Mouse (Mus musculus) intestine, postnatal 0 days (tissue): ENCODE results near the gene Agr2. TPM values are rescaled to one million over a fixed set of nuclear protein-coding genes. Genes with fewer than 3 reads are reported as not detected.

Experiments
- ATAC-seq: fragments of 200-750 bp; cut with Nextera tagmentation; 2 replicates; pipeline ENCODE4 v1.8.0; 2017; ENCODE audit warnings: mild to moderate bottlenecking, moderate TSS enrichment, moderate library complexity
- H3K27ac ChIP-seq: fragments of 300-500 bp; sonication (generic); 2 replicates; pipeline ENCODE4 v1.5.1; 2014; ENCODE audit warnings: mild to moderate bottlenecking, low read depth, low read length, moderate library complexity
- H3K27me3 ChIP-seq: fragments of 300-500 bp; sonication (generic); replicated peaks from 2 replicates; pipeline ENCODE4 v1.6.1; 2014; ENCODE audit warnings: low read length, mixed read lengths; ENCODE audit not compliant: control insufficient read depth, insufficient read depth
- H3K36me3 ChIP-seq: fragments of 300-500 bp; sonication (generic); 2 replicates; pipeline ENCODE4 v1.6.1; 2014; ENCODE audit warnings: mild to moderate bottlenecking, moderate library complexity; ENCODE audit not compliant: control insufficient read depth, insufficient read depth
- H3K4me1 ChIP-seq: fragments of 300-500 bp; sonication (generic); replicated peaks from 2 replicates; pipeline ENCODE4 v1.6.1; 2014; ENCODE audit warnings: antibody characterized with exemption, low read length, mixed read lengths; ENCODE audit not compliant: control insufficient read depth, insufficient read depth
- H3K4me2 ChIP-seq: fragments of 300-500 bp; sonication (generic); replicated peaks from 2 replicates; pipeline ENCODE4 v1.6.1; 2014; ENCODE audit warnings: low read depth, mild to moderate bottlenecking, moderate library complexity
- H3K4me3 ChIP-seq: fragments of 300-500 bp; sonication (generic); 2 replicates; pipeline ENCODE4 v1.5.1; 2014; ENCODE audit warnings: low read depth, low read length
- H3K9ac ChIP-seq: fragments of 300-500 bp; sonication (generic); 2 replicates; pipeline ENCODE4 v1.6.1; 2014; ENCODE audit warnings: mild to moderate bottlenecking, low read depth, low read length
- H3K9me3 ChIP-seq: fragments of 300-500 bp; sonication (generic); 2 replicates; pipeline ENCODE4 v1.6.1; 2016; ENCODE audit warnings: mixed run types; ENCODE audit not compliant: control insufficient read depth
- CTCF ChIP-seq: sonication (generic); IDR thresholded peaks from 2 replicates; pipeline ENCODE4 v1.5.1; 2016; ENCODE audit warnings: low read depth, mild to moderate bottlenecking, control low read depth, antibody characterized with exemption, moderate library complexity
- WGBS: fragments of 180-500 bp; shearing (Covaris S2); extraction: QIAGEN DNeasy Blood & Tissue Kit; methylation state at CpG from one replicate; pipeline ENCODE4 v1.1.7; 2014; 5-methylcytosine and 5-hydroxymethylcytosine counted together
- polyA plus RNA-seq: library from polyadenylated mRNA; unstranded; fragments of >200 nt; fragmentation: Nextera tagmentation; extraction: Ambion mirVana; gene quantifications from 2 replicates; pipeline ENCODE4 v1.2.1, GENCODE M21; 2015

Agr2 gene
- 438 and 502 TPM in 2 replicates for polyA plus RNA-seq

- H3K9me3 ChIP-seq = no peaks in the 10 kb centered on the region
- H3K27me3 ChIP-seq = no peaks in the 10 kb centered on the region
- H3K9ac ChIP-seq = no peak within 1 kb of the TSS
- WGBS = 43% methylated on average over 9 of the region's 9 CpGs
- ATAC-seq = peak; percentile 56
- H3K27ac ChIP-seq = no peak within 1 kb of the TSS; the same call in 1 of the 2 replicates
- H3K4me1 ChIP-seq = 0 out of 2 replicates have a peak, but pooled peaks cover 5% of the 10 kb centered on the region
- H3K4me3 ChIP-seq = peak within 1 kb of the TSS; percentile 2; the same call in 1 of the 2 replicates
- no peaks in the 10 kb centered on the region for H3K36me3 ChIP-seq
- TF ChIP-seq CTCF = no peak
- peak within 1 kb of the TSS; percentile 30 for H3K4me2 ChIP-seq
Observed at GRCm38 (mm10) chr12:35992711-35993110, at the start of gene Agr2. Gene Agr2, plus strand, starts transcription at chr12:35992907.

- H3K27me3 ChIP-seq = no peaks in the 10 kb centered on the region
- no peak overlapping the region for H3K27ac ChIP-seq
- H3K9ac ChIP-seq = no peak overlapping the region
- no peak overlapping the region for H3K4me2 ChIP-seq
- no peaks in the 10 kb centered on the region for H3K36me3 ChIP-seq
- WGBS = 45% methylated on average over 1 of the region's 1 CpGs
- H3K9me3 ChIP-seq = no peaks in the 10 kb centered on the region
- H3K4me3 ChIP-seq = no peak overlapping the region
- H3K4me1 ChIP-seq = no peaks in the 10 kb centered on the region
- ATAC-seq = no peak
- TF ChIP-seq CTCF = no peak
Observed at GRCm38 (mm10) chr12:35951757-35952156, 41.0 kb upstream of the Agr2 start.

GRCm38 (mm10) chr12:35957235-35957634, 35.5 kb upstream of the Agr2 start:
- Histone ChIP-seq H3K4me1 (no peaks in the 10 kb centered on the region), H3K36me3 (no peaks in the 10 kb centered on the region), H3K27ac (no peak overlapping the region), H3K4me3 (no peak overlapping the region), H3K27me3 (no peaks in the 10 kb centered on the region), H3K9me3 (no peaks in the 10 kb centered on the region), H3K9ac (no peak overlapping the region), H3K4me2 (no peak overlapping the region)
- WGBS = 73% methylated on average over 2 of the region's 2 CpGs
- peak; percentile 70 for TF ChIP-seq CTCF
- ATAC-seq = no peak

- H3K9me3 ChIP-seq = no peaks in the 10 kb centered on the region
- no peaks in the 10 kb centered on the region for H3K27me3 ChIP-seq
- no peaks in the 10 kb centered on the region for H3K4me1 ChIP-seq
- no peak overlapping the region; the same call in 1 of the 2 replicates for H3K4me2 ChIP-seq
- no peak overlapping the region for H3K27ac ChIP-seq
- 30% methylated on average over 7 of the region's 7 CpGs for WGBS
- TF ChIP-seq CTCF = no peak
- no peak overlapping the region for H3K9ac ChIP-seq
- peak; percentile 85 for ATAC-seq
- no peaks in the 10 kb centered on the region for H3K36me3 ChIP-seq
- H3K4me3 ChIP-seq = no peak overlapping the region
Observed at GRCm38 (mm10) chr12:35966098-35966767, 26.5 kb upstream of the Agr2 start.

- H3K36me3 ChIP-seq = no peaks in the 10 kb centered on the region
- no peak for TF ChIP-seq CTCF
- H3K4me2 ChIP-seq = no peak overlapping the region; the same call in 1 of the 2 replicates
- H3K9ac ChIP-seq = no peak overlapping the region
- ATAC-seq = peak; percentile 38
- 37% methylated on average over 7 of the region's 7 CpGs for WGBS
- no peaks in the 10 kb centered on the region for H3K27me3 ChIP-seq
- no peak overlapping the region for H3K27ac ChIP-seq
- no peak overlapping the region for H3K4me3 ChIP-seq
- no peaks in the 10 kb centered on the region for H3K9me3 ChIP-seq
- H3K4me1 ChIP-seq = no peaks in the 10 kb centered on the region
Observed at GRCm38 (mm10) chr12:35966768-35967141, 26.0 kb upstream of the Agr2 start.

GRCm38 (mm10) chr12:35975898-35976297, 16.8 kb upstream of the Agr2 start:
- 80% methylated on average over 3 of the region's 3 CpGs for WGBS
- H3K4me3 ChIP-seq = no peak overlapping the region

More at GRCm38 (mm10) chr12:35975898-35976297, 16.8 kb upstream of the Agr2 start:
- no peaks in the 10 kb centered on the region for H3K36me3 ChIP-seq
- H3K9ac ChIP-seq = no peak overlapping the region
- TF ChIP-seq CTCF = no peak
- no peak for ATAC-seq
- H3K9me3 ChIP-seq = no peaks in the 10 kb centered on the region
- H3K4me2 ChIP-seq = no peak overlapping the region
- H3K27ac ChIP-seq = no peak overlapping the region
- no peaks in the 10 kb centered on the region for H3K27me3 ChIP-seq
- no peaks in the 10 kb centered on the region for H3K4me1 ChIP-seq
